Comparison of ENCODE assay signal across 15 mouse cellular contexts in genomic region chr2:128368534-128369273, GRCm38 (mm10).
DNase-seq lines count a peak whose midpoint lies in the region; ATAC-seq and TF ChIP-seq lines count a peak whose summit lies in the region.
"Had no signal": no experiment of that assay in that cellular context is flagged by ENCODE, and none has a peak within 500 bp of the region (broad histone marks: within the 10 kb centered on the region; RNA-seq: fewer than 3 reads in every experiment).

No protein-coding gene starts in this region.

- H3K9ac ChIP-seq in forebrain, embryonic 12.5 days = no peak overlapping the region
- no peak overlapping the region for H3K9ac ChIP-seq in forebrain, embryonic 13.5 days
- H3K9ac ChIP-seq: hindbrain, embryonic 13.5 days; liver, embryonic 12.5 days; neural tube, embryonic 15.5 days had no signal

- intact Hi-C loops in left cerebral cortex, adult 2 months (cut with DNase I) = no loop called here
- intact Hi-C loops in left cerebral cortex, postnatal 4 days (cut with DNase I) = no loop called here

- TF ChIP-seq CTCF in left cerebral cortex, adult 2 months (IDR thresholded peaks at IDR 0.05) = peak; percentile 42

- no peaks in the 10 kb centered on the region for H3K36me3 ChIP-seq in forebrain, embryonic 12.5 days (replicated peaks)
- H3K36me3 ChIP-seq in forebrain, embryonic 13.5 days (ENCODE audit: poor library complexity, severe bottlenecking) = no peaks in the 10 kb centered on the region
- H3K36me3 ChIP-seq: hindbrain, embryonic 13.5 days; liver, embryonic 12.5 days; neural tube, embryonic 15.5 days had no signal

- no peak for DNase-seq in left cerebral cortex, adult 2 months (ENCODE audit: extremely low spot score in 1 of 2, low spot score in 2 of 2)
- no peak for DNase-seq in left cerebral cortex, postnatal 4 days
- DNase-seq in A20 (ENCODE audit: low read depth, low spot score) = peak; percentile 41
- DNase-seq in CD4-positive helper T cell, adult 2 months (ENCODE audit: low read depth, low spot score) = peak; percentile 39
- DNase-seq: cerebellum, adult 11-12 months; embryo, embryonic 11 days; kidney, adult 8-10 months; retina, postnatal 1 day; thymus, adult 2 months had no signal

- H3K27ac ChIP-seq in left cerebral cortex, adult 2 months = no peak overlapping the region
- no peak overlapping the region for H3K27ac ChIP-seq in forebrain, embryonic 12.5 days
- no peak overlapping the region for H3K27ac ChIP-seq in forebrain, embryonic 13.5 days
- H3K27ac ChIP-seq: hindbrain, embryonic 13.5 days; liver, embryonic 12.5 days; neural tube, embryonic 15.5 days had no signal

- H3K4me1 ChIP-seq in forebrain, embryonic 12.5 days = peaks cover 9% of the 10 kb centered on the region
- H3K4me1 ChIP-seq in forebrain, embryonic 13.5 days = peaks cover 10% of the 10 kb centered on the region

- H3K4me2 ChIP-seq in forebrain, embryonic 12.5 days = no peak overlapping the region
- H3K4me2 ChIP-seq in forebrain, embryonic 13.5 days = no peak overlapping the region
- H3K4me2 ChIP-seq: hindbrain, embryonic 13.5 days; liver, embryonic 12.5 days; neural tube, embryonic 15.5 days had no signal

- 71% methylated on average over 7 of the region's 7 CpGs for WGBS in forebrain, embryonic 12.5 days
- WGBS in forebrain, embryonic 13.5 days = 71% methylated on average over 7 of the region's 7 CpGs

- H3K9me3 ChIP-seq in forebrain, embryonic 12.5 days = no peaks in the 10 kb centered on the region
- no peaks in the 10 kb centered on the region for H3K9me3 ChIP-seq in forebrain, embryonic 13.5 days (replicated peaks)
- H3K9me3 ChIP-seq: hindbrain, embryonic 13.5 days; neural tube, embryonic 15.5 days had no signal

- ATAC-seq in activated CD4-positive, CD25-positive, alpha-beta regulatory T cell, adult 4 months = peak; percentile 13
- no peak for ATAC-seq in forebrain, embryonic 12.5 days (ENCODE audit: low FRiP score)
- no peak for ATAC-seq in forebrain, embryonic 13.5 days
- ATAC-seq: liver, embryonic 12.5 days had no signal

- H3K27me3 ChIP-seq in forebrain, embryonic 12.5 days = no peaks in the 10 kb centered on the region
- no peaks in the 10 kb centered on the region for H3K27me3 ChIP-seq in forebrain, embryonic 13.5 days
- H3K27me3 ChIP-seq: hindbrain, embryonic 13.5 days; liver, embryonic 12.5 days; neural tube, embryonic 15.5 days had no signal

- H3K4me3 ChIP-seq in left cerebral cortex, adult 2 months = no peak overlapping the region
- H3K4me3 ChIP-seq in forebrain, embryonic 12.5 days (replicated peaks) = no peak overlapping the region
- no peak overlapping the region for H3K4me3 ChIP-seq in forebrain, embryonic 13.5 days
- H3K4me3 ChIP-seq: hindbrain, embryonic 13.5 days; liver, embryonic 12.5 days; neural tube, embryonic 15.5 days had no signal

Comparison
In these comparisons a context has a peak if more than half of its experiments do, and no peak if none do; other contexts are left out.
1. DNase-seq: peak in A20 (single experiment) and CD4-positive helper T cell, adult 2 months (single experiment); none in left cerebral cortex, adult 2 months (0 of 2) and left cerebral cortex, postnatal 4 days (single experiment).